Mouse (Mus musculus) thymus, postnatal 25 days (tissue): ENCODE results near the gene Phlda3.

Experiments used
- DNase-seq: peaks from one replicate; pipeline ENCODE4 v3.0.0; 2022

Phlda3 gene

DNA sequence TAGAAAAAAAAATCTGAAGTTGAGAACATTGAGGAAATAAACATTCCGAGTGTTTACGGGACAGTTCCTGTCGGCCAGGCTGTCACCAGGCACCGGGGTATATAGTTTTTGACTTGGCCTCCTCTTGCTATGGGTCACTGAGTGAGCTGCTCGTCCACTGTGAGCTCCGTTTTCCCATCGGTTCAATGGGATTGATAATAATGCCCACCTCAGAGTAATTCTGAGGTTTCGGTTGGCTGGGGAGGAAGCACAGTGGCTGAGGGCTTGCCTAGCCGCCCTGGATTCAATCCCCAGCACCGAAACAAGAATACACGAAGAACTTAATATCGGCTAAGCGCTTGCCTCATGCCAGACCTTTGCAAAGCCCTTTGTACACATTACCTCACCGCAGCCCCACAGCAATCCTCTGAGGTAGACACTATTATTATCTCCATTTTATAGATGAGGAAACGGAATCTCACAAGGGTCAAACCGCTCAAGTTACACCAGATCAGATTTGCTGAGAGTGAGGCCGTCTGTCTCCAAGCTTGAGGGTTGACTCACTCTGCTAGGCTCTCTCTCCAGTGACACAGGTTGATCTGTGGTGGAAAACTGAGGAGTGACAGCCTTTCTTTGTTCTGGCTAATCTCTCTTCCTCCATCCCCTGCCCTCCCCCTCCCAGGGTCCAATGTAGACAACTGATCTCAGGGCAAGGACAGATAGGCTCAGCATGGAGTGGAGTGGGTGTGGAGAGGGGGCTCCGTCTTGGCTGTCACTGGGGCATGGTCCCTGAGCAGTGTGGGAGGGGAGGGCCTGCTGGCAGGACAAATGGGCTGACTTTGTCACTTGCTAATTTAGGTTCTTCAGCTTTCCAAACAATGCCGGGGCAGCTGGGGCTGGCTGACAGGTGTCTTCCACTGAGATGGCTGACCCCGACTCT is 28.6 kb downstream of the Phlda3 start:
- DNase-seq = no peak

- no peak for DNase-seq
Measured at GRCm38 (mm10) chr1:135798492-135798891, 32.6 kb downstream of the Phlda3 start.

DNA sequence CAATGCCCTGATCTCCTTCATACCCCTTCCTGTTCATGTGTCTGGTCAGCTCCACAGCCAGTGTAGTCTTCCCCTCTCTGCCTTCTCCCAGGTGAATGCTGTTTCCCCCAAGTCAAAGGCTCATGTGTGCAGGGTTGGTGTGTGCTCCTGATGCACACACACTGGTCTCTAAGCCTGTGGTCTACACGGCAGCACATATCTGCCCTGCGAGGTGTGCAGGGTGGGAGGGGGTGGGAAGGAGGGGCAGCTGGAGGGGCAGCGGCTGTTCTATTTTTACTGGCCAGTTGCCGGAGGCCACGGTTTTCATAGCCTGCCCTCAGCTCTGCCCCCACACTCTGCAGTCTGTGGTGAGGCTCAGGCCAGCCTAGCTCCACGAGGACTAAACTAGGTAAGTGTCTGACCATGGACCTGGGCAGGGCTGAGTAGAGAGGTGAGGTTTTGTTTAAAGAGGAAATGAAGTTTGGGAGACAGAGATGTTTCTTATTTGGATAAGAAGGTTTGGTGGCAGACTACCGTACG is 33.2 kb downstream of the Phlda3 start:
- DNase-seq = no peak

DNA sequence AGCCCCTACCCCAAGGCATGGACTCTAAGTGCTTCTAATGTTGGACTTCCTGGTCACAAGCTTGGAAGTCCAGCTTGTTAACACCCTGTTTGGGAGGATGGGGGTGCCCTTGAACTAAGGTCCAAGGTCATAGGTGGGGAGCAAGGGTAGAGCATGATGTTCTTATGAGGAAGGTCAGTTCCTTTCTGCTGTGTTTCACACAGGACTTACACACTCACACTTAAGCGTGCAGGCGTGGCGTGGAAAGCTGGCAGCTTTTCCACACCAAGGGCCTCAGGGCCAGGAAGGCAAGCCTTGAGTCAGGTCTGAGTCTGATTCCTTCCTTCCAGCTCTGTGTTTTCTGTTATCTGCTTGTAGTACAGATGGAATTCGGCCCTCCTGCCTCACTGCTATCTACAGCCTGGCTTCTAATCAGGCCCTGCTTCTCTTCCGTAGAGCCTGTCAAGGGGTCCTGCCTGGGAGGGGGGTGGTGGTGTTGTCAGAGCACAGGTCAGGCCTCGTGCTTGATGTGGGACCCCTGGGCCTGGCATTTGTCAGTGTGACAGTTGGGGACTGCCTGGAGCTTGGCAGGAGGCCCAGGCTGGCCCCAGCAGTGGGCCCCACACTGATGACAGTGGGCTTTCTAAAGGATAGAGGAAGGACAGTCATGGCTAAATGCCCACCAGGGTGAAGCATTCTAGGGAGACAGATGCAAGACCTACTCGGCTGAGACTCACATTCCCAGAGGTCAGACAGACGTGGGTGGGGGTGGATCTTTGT is 34.5 kb downstream of the Phlda3 start:
- no peak for DNase-seq

- DNase-seq = peak; percentile 53
Measured at GRCm38 (mm10) chr1:135807546-135807945, 41.6 kb downstream of the Phlda3 start.

DNA sequence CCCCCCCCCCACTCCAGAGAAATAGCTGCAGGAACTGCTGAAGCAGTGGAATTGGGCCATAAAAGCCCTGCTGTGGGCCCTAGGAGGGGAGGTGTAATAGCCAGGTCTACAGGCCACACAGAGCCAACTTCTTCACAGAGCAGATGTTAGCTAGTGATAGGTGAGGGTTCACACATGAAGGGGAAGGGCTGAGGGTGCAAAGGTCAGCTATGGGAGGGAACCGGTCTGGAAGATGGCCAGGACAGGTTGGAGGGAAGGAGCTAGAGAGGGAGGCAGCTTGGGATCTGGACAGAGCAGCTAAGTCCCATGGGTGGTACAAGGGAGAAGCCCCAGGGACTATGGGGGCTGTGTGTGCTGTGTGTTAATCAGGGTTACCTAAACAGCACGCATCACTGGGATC is 44.3 kb downstream of the Phlda3 start:
- DNase-seq = no peak

DNA sequence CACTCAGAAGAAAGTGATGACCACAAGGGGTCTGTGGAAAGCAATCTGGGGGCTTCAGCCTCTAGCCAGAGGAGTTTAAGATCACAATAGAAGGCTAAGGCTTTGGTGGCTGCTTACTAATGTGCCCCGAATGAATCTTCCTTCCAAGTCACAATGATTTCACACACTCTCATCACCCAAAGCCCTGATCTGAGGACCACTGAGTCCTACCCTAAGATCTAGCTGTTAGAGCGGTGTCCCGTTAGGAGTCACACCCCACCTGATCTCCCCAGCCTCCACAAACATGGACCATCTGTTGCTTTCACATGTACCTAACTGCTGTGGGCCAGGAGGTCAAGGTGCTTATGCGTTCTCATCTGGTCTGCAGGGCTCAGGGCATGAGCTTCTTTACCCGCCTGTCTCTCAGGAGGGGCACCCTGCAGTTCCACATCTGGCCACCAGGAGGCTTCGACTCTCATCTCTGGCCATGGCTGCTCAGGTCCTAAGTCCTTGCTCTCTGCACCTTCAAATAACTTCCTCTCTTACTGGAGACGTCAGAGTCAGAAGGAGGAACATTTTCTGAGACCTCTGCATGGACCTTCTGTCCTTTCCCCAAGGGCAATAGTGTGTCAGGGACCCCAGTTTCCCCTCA is 45.2 kb downstream of the Phlda3 start:
- peak; percentile 91 for DNase-seq

DNA sequence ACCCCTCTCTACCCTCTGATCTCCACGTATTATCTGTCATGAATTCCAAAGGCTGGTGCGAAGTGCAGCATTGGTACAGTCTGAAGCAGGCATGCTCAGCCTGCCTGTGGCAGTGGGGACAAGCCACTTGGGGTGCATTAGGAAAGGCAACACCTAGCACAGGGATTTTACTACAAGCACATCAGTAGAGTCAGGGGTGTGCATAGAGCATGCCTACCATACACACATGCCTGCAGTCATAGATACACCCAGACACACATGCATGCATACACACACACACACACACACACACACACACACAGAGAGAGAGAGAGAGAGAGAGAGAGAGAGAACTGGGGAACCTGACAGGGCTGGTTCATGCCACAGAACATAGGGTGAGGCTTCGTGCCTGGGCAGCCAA is 46.3 kb downstream of the Phlda3 start:
- DNase-seq = no peak

DNA sequence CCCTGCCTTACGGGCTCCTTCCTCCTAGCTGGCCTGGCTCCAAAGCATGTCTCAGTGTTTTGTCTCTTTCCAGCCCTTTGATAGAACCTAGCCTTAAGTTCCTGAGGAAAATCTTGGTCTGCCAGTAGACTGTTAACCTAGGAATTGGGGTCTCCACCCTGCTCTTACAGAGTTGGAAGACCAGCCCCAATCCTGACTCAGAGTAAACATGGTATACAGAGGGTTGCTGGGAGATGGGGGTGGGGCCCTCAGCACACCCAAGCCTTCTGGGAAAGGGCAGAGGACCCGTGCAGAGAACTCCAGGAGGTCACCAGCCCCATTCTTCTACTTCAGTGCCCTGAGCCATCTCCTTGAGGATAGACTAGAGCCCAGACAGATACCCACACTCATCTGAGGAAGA is 46.7 kb downstream of the Phlda3 start:
- DNase-seq = no peak

DNA sequence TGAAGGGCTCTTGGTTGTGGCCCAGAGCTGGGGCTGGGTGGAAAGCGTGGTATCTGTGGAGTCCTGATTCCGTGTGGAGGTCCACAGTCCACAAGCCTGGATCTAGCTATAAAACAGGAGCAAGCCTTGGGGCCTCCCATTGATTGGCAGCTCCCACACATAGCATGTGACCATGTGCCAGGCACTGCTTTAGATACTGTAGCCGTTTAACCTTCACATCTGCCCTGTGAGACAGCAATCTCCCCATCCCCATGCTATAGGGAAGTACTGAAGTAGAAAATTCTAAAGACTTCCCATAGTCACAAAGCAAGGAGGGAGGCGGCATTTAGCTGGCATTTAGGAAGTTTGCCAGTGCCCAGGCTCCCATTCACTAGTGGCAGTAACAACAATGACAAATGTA is 47.2 kb downstream of the Phlda3 start:
- no peak for DNase-seq

- DNase-seq = peak; percentile 51
Measured at GRCm38 (mm10) chr1:135813687-135814395, 47.9 kb downstream of the Phlda3 start.

- DNase-seq = peak; percentile 22
Measured at GRCm38 (mm10) chr1:135814531-135814930, 48.6 kb downstream of the Phlda3 start.

- peak; percentile 21 for DNase-seq
Measured at GRCm38 (mm10) chr1:135817595-135817994, 51.7 kb downstream of the Phlda3 start.

DNA sequence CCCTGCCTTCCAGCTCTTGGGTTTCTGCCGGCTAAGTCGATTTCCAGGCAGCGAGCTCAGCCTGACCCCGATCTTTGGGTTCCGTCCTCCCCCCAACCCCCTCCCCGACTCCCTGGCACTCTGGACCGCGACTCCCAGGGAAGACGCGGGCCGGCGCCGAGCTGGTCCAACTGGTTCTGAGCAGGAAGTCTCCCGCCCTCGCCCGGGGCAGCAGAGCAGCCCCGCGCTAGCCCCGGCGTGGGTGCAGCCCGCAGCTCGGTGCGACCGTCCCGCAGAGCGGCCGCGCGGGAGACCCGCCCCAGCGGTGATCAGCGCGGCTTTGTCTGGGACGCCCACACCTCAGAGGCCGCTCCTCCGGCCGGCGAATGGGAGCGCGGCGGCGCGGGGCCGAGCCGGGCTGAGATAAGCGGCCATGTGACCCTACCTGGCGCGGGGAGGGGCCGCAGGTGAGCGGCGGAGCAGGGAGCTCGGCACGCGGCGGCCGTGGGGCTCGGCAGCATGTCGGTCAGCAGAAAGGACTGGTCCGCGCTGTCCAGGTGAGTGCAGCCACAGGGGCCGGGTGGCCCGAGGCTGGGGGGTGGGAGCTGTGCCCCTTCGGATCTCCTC is 52.7 kb downstream of the Phlda3 start, which contains the start of gene Lad1:
Lad1 (plus strand) TSS at position 118 of the 606 bp plus-strand sequence.
- DNase-seq = peak; percentile 23
